Mouse (Mus musculus) midbrain, embryonic 13.5 days (tissue): ENCODE results near the gene Dpp4. TPM values are rescaled to one million over a fixed set of nuclear protein-coding genes. Genes with fewer than 3 reads are reported as not detected.

Experiments
- ATAC-seq: fragments of 200-750 bp; cut with Nextera tagmentation; 2 replicates; pipeline ENCODE4 v1.8.0; 2017; ENCODE audit warnings: mild to moderate bottlenecking, moderate TSS enrichment, moderate library complexity
- H3K27ac ChIP-seq: fragments of 300-500 bp; sonication (generic); 2 replicates; pipeline ENCODE4 v1.5.1; 2015; ENCODE audit warnings: inconsistent platforms, mild to moderate bottlenecking, moderate library complexity
- H3K27me3 ChIP-seq: fragments of 300-500 bp; sonication (generic); 2 replicates; pipeline ENCODE4 v1.6.1; 2015; ENCODE audit warnings: mild to moderate bottlenecking, inconsistent platforms
- H3K36me3 ChIP-seq: fragments of 300-500 bp; sonication (generic); 2 replicates; pipeline ENCODE4 v1.6.1; 2015; ENCODE audit warnings: mild to moderate bottlenecking, inconsistent platforms
- H3K4me1 ChIP-seq: fragments of 300-500 bp; sonication (generic); replicated peaks from 2 replicates; pipeline ENCODE4 v1.6.1; 2015; ENCODE audit warnings: inconsistent platforms
- H3K4me2 ChIP-seq: fragments of 300-500 bp; sonication (generic); replicated peaks from 2 replicates; pipeline ENCODE4 v1.6.1; 2015; ENCODE audit warnings: moderate library complexity, mild to moderate bottlenecking, inconsistent platforms
- H3K4me3 ChIP-seq: fragments of 300-500 bp; sonication (generic); replicated peaks from 2 replicates; pipeline ENCODE4 v1.5.1; 2015; ENCODE audit warnings: mild to moderate bottlenecking, inconsistent platforms
- H3K9ac ChIP-seq: fragments of 300-500 bp; sonication (generic); replicated peaks from 2 replicates; pipeline ENCODE4 v1.6.1; 2015; ENCODE audit warnings: mild to moderate bottlenecking, inconsistent platforms
- H3K9me3 ChIP-seq: fragments of 300-500 bp; sonication (generic); 2 replicates; pipeline ENCODE4 v1.6.1; 2016; ENCODE audit warnings: mild to moderate bottlenecking, inconsistent platforms
- WGBS: fragments of 180-500 bp; shearing (Covaris S2); methylation state at CpG from one replicate; pipeline ENCODE4 v1.1.7; 2015; 5-methylcytosine and 5-hydroxymethylcytosine counted together
- polyA plus RNA-seq: library from polyadenylated mRNA; unstranded; fragments of >200 nt; fragmentation: Nextera tagmentation; extraction: Ambion mirVana; gene quantifications from 2 replicates; pipeline ENCODE4 v1.2.1, GENCODE M21; 2015

Gene Dpp4
- polyA plus RNA-seq, 1 experiment from 2014 or later = 1.4 TPM

GRCm38 (mm10) chr2:62381756-62382155 lies 30.3 kb downstream of the Dpp4 start:
- Histone ChIP-seq H3K4me1 (no peaks in the 10 kb centered on the region), H3K27me3 (no peaks in the 10 kb centered on the region), H3K36me3 (no peaks in the 10 kb centered on the region), H3K27ac (no peak overlapping the region), H3K9me3 (no peaks in the 10 kb centered on the region), H3K4me2 (no peak overlapping the region), H3K4me3 (no peak overlapping the region), H3K9ac (no peak overlapping the region)
- 88% methylated on average over 6 of the region's 6 CpGs for WGBS
- ATAC-seq = no peak

GRCm38 (mm10) chr2:62373692-62374091 lies 38.3 kb downstream of the Dpp4 start:
- Histone ChIP-seq H3K4me3 (no peak overlapping the region), H3K4me1 (no peaks in the 10 kb centered on the region), H3K36me3 (no peaks in the 10 kb centered on the region), H3K9me3 (no peaks in the 10 kb centered on the region), H3K27ac (no peak overlapping the region), H3K9ac (no peak overlapping the region), H3K4me2 (no peak overlapping the region), H3K27me3 (no peaks in the 10 kb centered on the region)
- 78% methylated on average over 11 of the region's 11 CpGs for WGBS
- no peak for ATAC-seq

- no peak overlapping the region for H3K27ac ChIP-seq
- H3K36me3 ChIP-seq = no peaks in the 10 kb centered on the region
- H3K4me3 ChIP-seq = no peak overlapping the region
- WGBS = 72% methylated on average over 2 of the region's 2 CpGs
- no peaks in the 10 kb centered on the region for H3K9me3 ChIP-seq
- no peak overlapping the region for H3K4me2 ChIP-seq
- H3K9ac ChIP-seq = no peak overlapping the region
- no peaks in the 10 kb centered on the region for H3K27me3 ChIP-seq
- no peak for ATAC-seq
- no peaks in the 10 kb centered on the region for H3K4me1 ChIP-seq
Measured at GRCm38 (mm10) chr2:62370048-62370447, 42.0 kb downstream of the Dpp4 start.

GRCm38 (mm10) chr2:62368349-62369053 lies 43.5 kb downstream of the Dpp4 start:
- WGBS = 86% methylated on average over 5 of the region's 5 CpGs
- Histone ChIP-seq H3K9me3 (no peaks in the 10 kb centered on the region), H3K36me3 (no peaks in the 10 kb centered on the region), H3K9ac (no peak overlapping the region), H3K27me3 (no peaks in the 10 kb centered on the region), H3K4me3 (no peak overlapping the region), H3K27ac (no peak overlapping the region), H3K4me2 (no peak overlapping the region), H3K4me1 (no peaks in the 10 kb centered on the region)
- no peak for ATAC-seq

- no peak overlapping the region for H3K9ac ChIP-seq
- H3K27ac ChIP-seq = no peak overlapping the region
- no peaks in the 10 kb centered on the region for H3K9me3 ChIP-seq
- H3K4me2 ChIP-seq = no peak overlapping the region
- H3K4me3 ChIP-seq = no peak overlapping the region
- no peaks in the 10 kb centered on the region for H3K4me1 ChIP-seq
- no peaks in the 10 kb centered on the region for H3K27me3 ChIP-seq
- no peak for ATAC-seq
- WGBS = 91% methylated on average over 4 of the region's 4 CpGs
- H3K36me3 ChIP-seq = no peaks in the 10 kb centered on the region
Measured at GRCm38 (mm10) chr2:62363606-62364005, 48.4 kb downstream of the Dpp4 start.

- Histone ChIP-seq H3K27ac (no peak overlapping the region), H3K36me3 (no peaks in the 10 kb centered on the region), H3K9me3 (no peaks in the 10 kb centered on the region), H3K4me3 (no peak overlapping the region), H3K4me1 (no peaks in the 10 kb centered on the region), H3K9ac (no peak overlapping the region), H3K4me2 (no peak overlapping the region), H3K27me3 (no peaks in the 10 kb centered on the region)
- 90% methylated on average over 9 of the region's 9 CpGs for WGBS
- no peak for ATAC-seq
Measured at GRCm38 (mm10) chr2:62362211-62362610, 49.8 kb downstream of the Dpp4 start.

GRCm38 (mm10) chr2:62361514-62361913 lies 50.5 kb downstream of the Dpp4 start:
- Histone ChIP-seq H3K4me1 (no peaks in the 10 kb centered on the region), H3K9me3 (no peaks in the 10 kb centered on the region), H3K9ac (no peak overlapping the region), H3K27me3 (no peaks in the 10 kb centered on the region), H3K4me2 (no peak overlapping the region), H3K36me3 (no peaks in the 10 kb centered on the region), H3K27ac (no peak overlapping the region), H3K4me3 (no peak overlapping the region)
- no peak for ATAC-seq
- WGBS = 76% methylated on average over 3 of the region's 3 CpGs

- Histone ChIP-seq H3K27ac (no peak overlapping the region), H3K9me3 (no peaks in the 10 kb centered on the region), H3K27me3 (no peaks in the 10 kb centered on the region), H3K4me1 (0 out of 2 replicates have a peak, but pooled peaks cover under 1% of the 10 kb centered on the region), H3K4me2 (no peak overlapping the region), H3K4me3 (no peak overlapping the region), H3K36me3 (no peaks in the 10 kb centered on the region), H3K9ac (no peak overlapping the region)
- 84% methylated on average over 6 of the region's 6 CpGs for WGBS
- no peak for ATAC-seq
Measured at GRCm38 (mm10) chr2:62360872-62361271, 51.2 kb downstream of the Dpp4 start.

- WGBS = 91% methylated on average over 7 of the region's 7 CpGs
- Histone ChIP-seq H3K27ac (no peak overlapping the region), H3K9ac (no peak overlapping the region), H3K4me2 (no peak overlapping the region), H3K9me3 (no peaks in the 10 kb centered on the region), H3K36me3 (no peaks in the 10 kb centered on the region), H3K4me1 (0 out of 2 replicates have a peak, but pooled peaks cover 5% of the 10 kb centered on the region), H3K4me3 (no peak overlapping the region), H3K27me3 (no peaks in the 10 kb centered on the region)
- no peak for ATAC-seq
Measured at GRCm38 (mm10) chr2:62357259-62357658, 54.8 kb downstream of the Dpp4 start.

GRCm38 (mm10) chr2:62356606-62357005 lies 55.4 kb downstream of the Dpp4 start:
- Histone ChIP-seq H3K36me3 (no peaks in the 10 kb centered on the region), H3K9ac (no peak overlapping the region), H3K9me3 (no peaks in the 10 kb centered on the region), H3K4me1 (0 out of 2 replicates have a peak, but pooled peaks cover 5% of the 10 kb centered on the region), H3K4me3 (no peak overlapping the region), H3K27me3 (no peaks in the 10 kb centered on the region), H3K27ac (no peak overlapping the region), H3K4me2 (no peak overlapping the region)
- WGBS = 84% methylated on average over 14 of the region's 14 CpGs
- ATAC-seq = 0 out of 2 replicates have a peak, but pooled peaks have one; percentile 34

- H3K4me3 ChIP-seq = no peak overlapping the region
- H3K27ac ChIP-seq = no peak overlapping the region
- 0 out of 2 replicates have a peak, but pooled peaks cover 5% of the 10 kb centered on the region for H3K4me1 ChIP-seq
- H3K9me3 ChIP-seq = no peaks in the 10 kb centered on the region
- no peaks in the 10 kb centered on the region for H3K36me3 ChIP-seq
- no peak for ATAC-seq
- no peak overlapping the region for H3K4me2 ChIP-seq
- H3K27me3 ChIP-seq = no peaks in the 10 kb centered on the region
- WGBS = 40% methylated on average over 6 of the region's 6 CpGs
- H3K9ac ChIP-seq = no peak overlapping the region
Measured at GRCm38 (mm10) chr2:62355766-62356165, 56.3 kb downstream of the Dpp4 start.

- no peaks in the 10 kb centered on the region for H3K36me3 ChIP-seq
- 0 out of 2 replicates have a peak, but pooled peaks cover 5% of the 10 kb centered on the region for H3K4me1 ChIP-seq
- WGBS = 80% methylated on average over 3 of the region's 3 CpGs
- H3K9ac ChIP-seq = no peak overlapping the region
- no peaks in the 10 kb centered on the region for H3K9me3 ChIP-seq
- H3K27me3 ChIP-seq = no peaks in the 10 kb centered on the region
- H3K4me3 ChIP-seq = no peak overlapping the region
- no peak overlapping the region for H3K4me2 ChIP-seq
- no peak overlapping the region for H3K27ac ChIP-seq
- ATAC-seq = no peak
Measured at GRCm38 (mm10) chr2:62352035-62352434, 60.0 kb downstream of the Dpp4 start.

- no peaks in the 10 kb centered on the region; the same call in 1 of the 2 replicates for H3K4me1 ChIP-seq
- no peak overlapping the region for H3K9ac ChIP-seq
- no peaks in the 10 kb centered on the region for H3K36me3 ChIP-seq
- no peak for ATAC-seq
- H3K9me3 ChIP-seq = no peaks in the 10 kb centered on the region
- 92% methylated on average over 9 of the region's 9 CpGs for WGBS
- H3K27me3 ChIP-seq = no peaks in the 10 kb centered on the region
- no peak overlapping the region for H3K4me3 ChIP-seq
- H3K27ac ChIP-seq = no peak overlapping the region
- H3K4me2 ChIP-seq = no peak overlapping the region
Measured at GRCm38 (mm10) chr2:62347762-62348161, 64.3 kb downstream of the Dpp4 start.
